Mouse (Mus musculus) CH12.LX (cell line): ENCODE data around the gene Sema3b. TPM values are rescaled to one million over a fixed set of nuclear protein-coding genes. Genes with fewer than 3 reads are reported as not detected.
A peak's percentile ranks its signal among the peaks of the same experiment; 100 is the strongest.

ENCODE experiments used
- DNase-seq: peaks from one replicate; pipeline ENCODE4 v3.0.0-alpha.2; 2013; ENCODE audit errors: extremely low read depth
- H3K27ac ChIP-seq: 2 replicates; pipeline ENCODE4 v1.5.1; 2012; ENCODE audit warnings: low read depth, mild to moderate bottlenecking, control low read depth, moderate library complexity; ENCODE audit not compliant: insufficient read depth
- H3K27me3 ChIP-seq: replicated peaks from 2 replicates; pipeline ENCODE3; 2012; ENCODE audit warnings: inconsistent platforms
- H3K36me3 ChIP-seq, 2 experiments: replicated peaks in 1 of 2; 2 replicates each; pipeline versions ENCODE3 to v1.6.1; 2012; ENCODE audit warnings: inconsistent platforms in 1 of 2, low read length in 1 of 2, mild to moderate bottlenecking in 1 of 2, mixed read lengths in 1 of 2, moderate library complexity in 1 of 2; ENCODE audit not compliant: control insufficient read depth in 1 of 2, insufficient read depth in 1 of 2
- H3K4me1 ChIP-seq, 2 experiments: 2 replicates each; pipeline ENCODE4 v1.6.1; 2012; ENCODE audit warnings: inconsistent platforms in 1 of 2, moderate library complexity in 1 of 2; ENCODE audit not compliant: insufficient read depth in 2 of 2, control insufficient read depth in 1 of 2
- H3K4me2 ChIP-seq: 2 replicates; pipeline ENCODE4 v1.6.1; 2012; ENCODE audit warnings: low read depth, mild to moderate bottlenecking, control low read depth; ENCODE audit not compliant: poor library complexity, insufficient read depth, severe bottlenecking
- H3K4me3 ChIP-seq, 3 experiments: fragments of 150-350 bp in 1 of 3; sonication (generic) in 1 of 3; replicated peaks in 1 of 3; 2 replicates each; pipeline versions ENCODE3 to v1.5.1; 2011 to 2012; ENCODE audit warnings: low read depth in 2 of 3, low read length in 2 of 3, mild to moderate bottlenecking in 2 of 3, moderate library complexity in 2 of 3, control low read depth in 1 of 3, improper control_type of control experiment in 1 of 3, inconsistent platforms in 1 of 3, mixed read lengths in 1 of 3; ENCODE audit not compliant: poor library complexity in 1 of 3
- H3K79me2 ChIP-seq: replicated peaks from 2 replicates; pipeline ENCODE4 v1.6.1; 2012; ENCODE audit warnings: mild to moderate bottlenecking, moderate library complexity; ENCODE audit not compliant: control insufficient read depth, poor library complexity, insufficient read depth, severe bottlenecking; ENCODE audit errors: extremely low read depth
- H3K9ac ChIP-seq: 2 replicates; pipeline ENCODE4 v1.6.1; 2012; ENCODE audit warnings: low read depth, mild to moderate bottlenecking, control low read depth, moderate library complexity; ENCODE audit not compliant: insufficient read depth
- H3K9me3 ChIP-seq: replicated peaks from 2 replicates; pipeline ENCODE3; 2012; ENCODE audit warnings: low read length, inconsistent platforms, mixed read lengths
- BHLHE40 ChIP-seq: IDR thresholded peaks from 2 replicates; pipeline ENCODE4 v1.6.1; 2011; ENCODE audit warnings: mild to moderate bottlenecking, low read depth, low read length, improper control_type of control experiment
- CHD1 ChIP-seq: IDR thresholded peaks from 2 replicates; pipeline ENCODE4 v1.6.1; 2012; ENCODE audit warnings: low read depth, low read length, improper control_type of control experiment, inconsistent platforms
- CHD2 ChIP-seq: IDR thresholded peaks from 2 replicates; pipeline ENCODE4 v1.6.1; 2011; ENCODE audit warnings: low read length, improper control_type of control experiment
- CTCF ChIP-seq, 2 experiments: IDR thresholded peaks in 1 of 2; conservative IDR thresholded peaks in 1 of 2; 2 replicates each; pipeline ENCODE4 v1.5.1; 2011 to 2012; ENCODE audit warnings: low read depth in 2 of 2, low read length in 2 of 2, improper control_type of control experiment in 1 of 2, inconsistent platforms in 1 of 2, mild to moderate bottlenecking in 1 of 2, moderate library complexity in 1 of 2
- E2F4 ChIP-seq: IDR thresholded peaks from 2 replicates; pipeline ENCODE4 v1.6.1; 2011; ENCODE audit warnings: low read depth, low read length, improper control_type of control experiment; ENCODE audit not compliant: insufficient replicate concordance
- ELF1 ChIP-seq: IDR thresholded peaks from 2 replicates; pipeline ENCODE4 v1.6.1; 2014; ENCODE audit warnings: low read depth, mild to moderate bottlenecking, inconsistent platforms, low read length, improper control_type of control experiment
- EP300 ChIP-seq: IDR thresholded peaks from 2 replicates; pipeline ENCODE4 v1.6.1; 2011; ENCODE audit warnings: low read length, improper control_type of control experiment
- ETS1 ChIP-seq: conservative IDR thresholded peaks from 2 replicates; pipeline ENCODE4 v1.6.1; 2012; ENCODE audit warnings: low read depth, mild to moderate bottlenecking, inconsistent platforms, low read length, improper control_type of control experiment, moderate library complexity
- HCFC1 ChIP-seq: IDR thresholded peaks from 2 replicates; pipeline ENCODE4 v1.6.1; 2012; ENCODE audit warnings: low read depth, mild to moderate bottlenecking, inconsistent platforms, low read length, improper control_type of control experiment
- JUN ChIP-seq: IDR thresholded peaks from 2 replicates; pipeline ENCODE4 v1.6.1; 2011; ENCODE audit warnings: low read depth, mild to moderate bottlenecking, low read length, improper control_type of control experiment, moderate library complexity; ENCODE audit not compliant: insufficient read depth
- JUND ChIP-seq: conservative IDR thresholded peaks from 2 replicates; pipeline ENCODE4 v1.6.1; 2011; ENCODE audit warnings: low read depth, low read length, improper control_type of control experiment
- KAT2A ChIP-seq: IDR thresholded peaks from 2 replicates; pipeline ENCODE4 v1.6.1; 2012; ENCODE audit warnings: low read length, improper control_type of control experiment, inconsistent platforms; ENCODE audit not compliant: insufficient replicate concordance
- MAFK ChIP-seq: IDR thresholded peaks from 2 replicates; pipeline ENCODE4 v1.6.1; 2011; ENCODE audit warnings: low read length, improper control_type of control experiment; ENCODE audit not compliant: insufficient replicate concordance
- MAX ChIP-seq: IDR thresholded peaks from 2 replicates; pipeline ENCODE4 v1.6.1; 2011; ENCODE audit warnings: low read length, improper control_type of control experiment
- MEF2A ChIP-seq: IDR thresholded peaks from 2 replicates; pipeline ENCODE4 v1.6.1; 2014; ENCODE audit warnings: low read depth, mild to moderate bottlenecking, inconsistent platforms, low read length, improper control_type of control experiment, borderline replicate concordance
- MXI1 ChIP-seq: IDR thresholded peaks from 2 replicates; pipeline ENCODE4 v1.6.1; 2011; ENCODE audit warnings: mild to moderate bottlenecking, low read depth, low read length, improper control_type of control experiment
- MYC ChIP-seq: IDR thresholded peaks from 2 replicates; pipeline ENCODE4 v1.6.1; 2011; ENCODE audit warnings: low read depth, mild to moderate bottlenecking, improper control_type of control experiment, low read length
- NRF1 ChIP-seq: IDR thresholded peaks from 2 replicates; pipeline ENCODE4 v1.6.1; 2014; ENCODE audit warnings: low read depth, mild to moderate bottlenecking, inconsistent platforms, low read length, improper control_type of control experiment, moderate library complexity
- PAX5 ChIP-seq: IDR thresholded peaks from 2 replicates; pipeline ENCODE4 v1.6.1; 2012; ENCODE audit warnings: low read length, inconsistent platforms, mixed read lengths
- POLR2A ChIP-seq: IDR thresholded peaks from 2 replicates; pipeline ENCODE4 v1.6.1; 2011; ENCODE audit warnings: low read depth, mild to moderate bottlenecking, improper control_type of control experiment, low read length
- POLR2AphosphoS2 ChIP-seq: IDR thresholded peaks from 2 replicates; pipeline ENCODE4 v1.6.1; 2011; ENCODE audit warnings: low read depth, low read length, improper control_type of control experiment
- SIN3A ChIP-seq: IDR thresholded peaks from 2 replicates; pipeline ENCODE4 v1.6.1; 2012; ENCODE audit warnings: low read length, improper control_type of control experiment, inconsistent platforms
- SMC3 ChIP-seq: IDR thresholded peaks from 2 replicates; pipeline ENCODE4 v1.6.1; 2011; ENCODE audit warnings: low read depth, low read length, improper control_type of control experiment
- TCF12 ChIP-seq: IDR thresholded peaks from 2 replicates; pipeline ENCODE4 v1.6.1; 2014; ENCODE audit warnings: low read depth, mild to moderate bottlenecking, inconsistent platforms, low read length, improper control_type of control experiment
- UBTF ChIP-seq: IDR thresholded peaks from 2 replicates; pipeline ENCODE4 v1.6.1; 2012; ENCODE audit warnings: low read depth, mild to moderate bottlenecking, inconsistent platforms, low read length, improper control_type of control experiment, moderate library complexity
- USF1 ChIP-seq: IDR thresholded peaks from 2 replicates; pipeline ENCODE4 v1.6.1; 2014; ENCODE audit warnings: low read depth, mild to moderate bottlenecking, inconsistent platforms, low read length, improper control_type of control experiment
- USF2 ChIP-seq: conservative IDR thresholded peaks from 2 replicates; pipeline ENCODE4 v1.6.1; 2011; ENCODE audit warnings: low read depth, low read length, improper control_type of control experiment
- ZKSCAN1 ChIP-seq: IDR thresholded peaks from 2 replicates; pipeline ENCODE4 v1.6.1; 2012; ENCODE audit warnings: low read depth, inconsistent platforms, low read length, improper control_type of control experiment, borderline replicate concordance
- ZMIZ1 ChIP-seq: IDR thresholded peaks from 2 replicates; pipeline ENCODE4 v1.6.1; 2012; ENCODE audit warnings: low read depth, mild to moderate bottlenecking, inconsistent platforms, low read length, improper control_type of control experiment
- ZNF384 ChIP-seq: IDR thresholded peaks from 2 replicates; pipeline ENCODE4 v1.6.1; 2012; ENCODE audit warnings: low read depth, low read length, improper control_type of control experiment, inconsistent platforms
- dilution Hi-C: fragments of 300-500 bp; cut with MboI; formaldehyde crosslinking; loops from 2 replicates; pipeline ENCODE4 v1.14.3; 2020; ENCODE audit warnings: low sequenced_read_pairs; ENCODE audit not compliant: extremely low pct_unique_long_range_greater_than_20kb, extremely low pct_ligation_motif_present
- in situ Hi-C: fragments of 300-500 bp; cut with MboI; formaldehyde crosslinking; loops from 3 replicates; pipeline ENCODE4 v1.14.3; 2019; ENCODE audit warnings: low sequenced_read_pairs, low pct_ligation_motif_present, low pct_unique_long_range_greater_than_20kb, mixed read lengths
- polyA plus RNA-seq: library from polyadenylated mRNA; unstranded; fragments of >175 nt; gene quantifications from 2 replicates; pipeline ENCODE4 v1.2.1, GENCODE M21; 2012; ENCODE audit warnings: low read depth; ENCODE audit not compliant: insufficient read length
- total RNA-seq, 2 experiments: library from RNA; depleted of rRNA; stranded (reverse); fragments of 300-350 nt in 1 of 2; fragments of >200 nt in 1 of 2; gene quantifications; 2 replicates each; pipeline ENCODE4 v1.2.3; 2012 to 2014

Sema3b gene
- total and polyA plus RNA-seq, 3 experiments, result 4.3 to 11.6 (median 8.0) TPM

GRCm38 (mm10) chr9:107645153-107645510, 36.1 kb upstream of the Sema3b start:
- Histone ChIP-seq H3K9ac (peak overlapping the region; percentile 66), H3K79me2 (no peaks in the 10 kb centered on the region), H3K27ac (no peak overlapping the region), H3K36me3 (no peaks in the 10 kb centered on the region), H3K4me1 (peaks cover 9 to 35% of the 10 kb centered on the region in 2 experiments), H3K9me3 (no peaks in the 10 kb centered on the region), H3K27me3 (peaks cover 21% of the 10 kb centered on the region), H3K4me2 (peak overlapping the region; percentile 96)
- dilution Hi-C loops (no loop called here), in situ Hi-C loops (no loop called here)
- DNase-seq, result no peak
- no peak for TF ChIP-seq MXI1
- no peak for TF ChIP-seq PAX5
- TF ChIP-seq ETS1, result no peak
- TF ChIP-seq BHLHE40, result no peak
- TF ChIP-seq CHD1, result no peak
- no peak for TF ChIP-seq E2F4
- TF ChIP-seq POLR2A, result no peak
- TF ChIP-seq ZNF384, result no peak
- no peak for TF ChIP-seq ELF1
- TF ChIP-seq TCF12, result no peak
- TF ChIP-seq MEF2A, result no peak
- TF ChIP-seq MYC, result no peak
- no peak for TF ChIP-seq SMC3
- no peak for TF ChIP-seq CHD2
- TF ChIP-seq CTCF (conservative IDR thresholded peaks at IDR 0.05 in 1 of 2, IDR thresholded peaks at IDR 0.05 in 1 of 2; ENCODE audit: low read depth in 2 of 2, low read length in 2 of 2), result no peak
- no peak for TF ChIP-seq USF1
- no peak for TF ChIP-seq ZMIZ1
- TF ChIP-seq KAT2A, result no peak
- TF ChIP-seq, all 38 proteins: peak for 0
- peak overlapping the region in 1 of 3 experiments; percentile 66 for H3K4me3 ChIP-seq

GRCm38 (mm10) chr9:107644495-107645152, 35.6 kb upstream of the Sema3b start:
- peak overlapping the region; percentile 99 for H3K9ac ChIP-seq
- no peaks in the 10 kb centered on the region for H3K79me2 ChIP-seq
- H3K4me2 ChIP-seq, result peak overlapping the region; percentile 96
- peaks cover 16% of the 10 kb centered on the region for H3K27me3 ChIP-seq
- in situ Hi-C loops (loop anchor here (5.0 kb wide), 2 partner anchors 33 to 37 kb away; partner anchors contain the start of genes Gnat1 and Sema3b), dilution Hi-C loops (no loop called here)
- DNase-seq, result peak; percentile 91
- no peaks in the 10 kb centered on the region for H3K9me3 ChIP-seq
- peak overlapping the region; percentile 66 to 68 (median 67) for H3K4me3 ChIP-seq
- H3K36me3 ChIP-seq, result no peaks in the 10 kb centered on the region
- no peak overlapping the region for H3K27ac ChIP-seq
- H3K4me1 ChIP-seq, result peaks cover 13 to 39% of the 10 kb centered on the region in 2 experiments
- TF ChIP-seq EP300, result 0 out of 2 replicates have a peak, but pooled peaks have one; percentile 6
- peak; percentile 45; the same call in 1 of the 2 replicates for TF ChIP-seq MYC
- TF ChIP-seq MEF2A, result peak; percentile 43; the same call in 1 of the 2 replicates
- peak; percentile 43 to 99; a peak in 3 of 4 replicates for TF ChIP-seq CTCF (conservative IDR thresholded peaks at IDR 0.05 in 1 of 2, IDR thresholded peaks at IDR 0.05 in 1 of 2; ENCODE audit: low read depth in 2 of 2, low read length in 2 of 2)
- no peak for TF ChIP-seq MAFK
- TF ChIP-seq KAT2A, result 0 out of 2 replicates have a peak, but pooled peaks have one; percentile 61
- peak; percentile 94 for TF ChIP-seq POLR2A
- TF ChIP-seq SIN3A, result peak; percentile 70
- 0 out of 2 replicates have a peak, but pooled peaks have one; percentile 31 for TF ChIP-seq ETS1
- TF ChIP-seq ZNF384, result no peak
- no peak for TF ChIP-seq UBTF
- TF ChIP-seq NRF1, result no peak; the same call in 1 of the 2 replicates
- TF ChIP-seq E2F4, result peak; percentile 75; the same call in 1 of the 2 replicates
- no peak for TF ChIP-seq POLR2AphosphoS2
- TF ChIP-seq USF1, result no peak
- TF ChIP-seq JUN, result no peak
- no peak for TF ChIP-seq ZKSCAN1
- no peak for TF ChIP-seq JUND
- no peak for TF ChIP-seq CHD1
- peak; percentile 74 for TF ChIP-seq HCFC1
- no peak for TF ChIP-seq MXI1
- peak; percentile 50; the same call in 1 of the 2 replicates for TF ChIP-seq MAX
- TF ChIP-seq USF2, result no peak
